Mouse (Mus musculus): ENCODE results near the gene Cgrrf1. TPM values are rescaled to one million over a fixed set of nuclear protein-coding genes. Genes with fewer than 3 reads are reported as not detected.

The Cgrrf1 gene
- polyA plus RNA-seq, 1 experiment from 2014 or later: 20.2 TPM

DNA sequence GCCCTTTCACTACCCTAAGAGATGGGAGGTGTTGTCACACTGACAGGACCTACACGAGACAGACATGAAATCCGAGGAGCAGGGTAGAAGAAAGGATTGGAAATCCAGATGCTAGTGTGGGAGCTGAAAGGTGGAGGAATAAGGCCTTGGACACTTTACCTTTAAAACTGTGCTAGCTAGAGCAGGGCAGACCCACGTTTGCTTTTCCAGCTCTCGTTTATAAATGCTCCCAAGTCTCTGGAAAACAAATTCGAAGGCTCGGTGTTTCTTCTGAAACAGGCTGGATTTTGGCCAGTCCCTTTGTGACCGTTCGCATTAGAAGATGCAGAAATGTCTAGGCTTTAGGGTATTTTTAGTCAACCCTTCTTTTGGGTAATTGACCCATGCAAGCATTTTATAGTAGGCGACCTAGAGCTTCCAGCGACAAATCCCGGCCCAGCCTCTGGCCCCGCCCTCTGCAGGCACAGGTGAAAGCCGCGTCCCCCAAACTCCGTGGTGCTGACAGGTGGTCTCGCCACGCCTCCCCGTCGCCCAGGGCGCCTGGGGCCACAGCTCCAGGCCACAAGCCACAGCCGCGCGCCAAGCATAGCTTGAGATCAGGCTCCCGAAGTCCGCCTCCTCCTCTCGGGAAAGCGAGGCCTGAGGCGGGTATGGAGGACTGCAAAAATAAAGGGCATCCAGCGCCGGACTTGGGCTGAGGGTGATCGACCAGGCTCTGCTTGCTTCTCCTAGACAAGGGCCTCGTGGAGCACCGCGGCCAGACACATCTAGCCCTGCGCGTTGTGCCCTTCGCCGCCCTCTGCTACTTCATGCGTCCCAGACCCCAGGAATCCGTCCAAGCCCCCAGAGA lies 49.9 kb downstream of the Cgrrf1 start:
- Histone ChIP-seq H3K27me3 (replicated peaks) (peaks cover 13% of the 10 kb centered on the region), H3K4me1 (peaks cover 33% of the 10 kb centered on the region), H3K9ac (replicated peaks) (peak overlapping the region; percentile 69), H3K4me2 (peak overlapping the region; percentile 94), H3K9me3 (replicated peaks) (no peaks in the 10 kb centered on the region), H3K36me3 (no peaks in the 10 kb centered on the region), H3K27ac (replicated peaks) (peak overlapping the region; percentile 82), H3K4me3 (replicated peaks) (peak overlapping the region; percentile 67)
- 5% methylated on average over 40 of the region's 40 CpGs for WGBS
- ATAC-seq (ENCODE audit: low FRiP score): no peak; the same call in 1 of the 2 replicates

DNA sequence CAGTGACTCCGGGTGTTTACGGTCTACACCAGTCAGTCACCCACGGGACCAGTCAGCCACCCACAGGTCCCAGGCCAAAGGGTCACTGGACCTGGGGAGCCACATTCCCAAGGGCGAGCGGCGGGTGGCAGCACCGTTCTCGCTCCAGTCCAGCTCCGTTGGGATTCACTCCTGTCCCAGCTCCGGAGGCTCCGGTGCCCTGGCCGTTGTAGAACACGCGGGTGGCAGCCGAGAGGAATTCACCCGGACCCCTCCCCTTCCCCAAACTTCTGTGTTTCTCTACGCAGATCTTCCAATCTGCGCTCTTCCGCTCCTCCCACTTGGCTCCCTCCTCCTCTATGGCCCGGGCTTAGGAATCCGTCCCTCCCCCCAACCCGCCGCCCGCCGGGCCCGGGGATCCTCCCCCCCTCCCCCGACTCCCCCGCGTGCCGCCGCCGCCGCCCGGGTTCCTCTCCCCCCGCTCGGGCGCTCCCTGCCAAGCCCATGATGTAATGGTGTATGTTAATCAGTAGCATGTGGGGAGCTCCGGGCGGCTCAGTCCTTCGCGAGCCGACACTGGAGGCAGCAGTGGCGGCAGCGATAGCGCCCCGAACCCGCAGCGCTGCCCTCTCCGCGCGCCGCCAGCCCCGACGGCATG lies 50.6 kb downstream of the Cgrrf1 start, which contains the start of gene Samd4:
Gene Samd4 (plus strand): TSS at position 424 of the 637 bp plus-strand sequence.
- under 1% methylated on average over 53 of the region's 54 CpGs for WGBS
- H3K36me3 ChIP-seq: no peaks in the 10 kb centered on the region

DNA sequence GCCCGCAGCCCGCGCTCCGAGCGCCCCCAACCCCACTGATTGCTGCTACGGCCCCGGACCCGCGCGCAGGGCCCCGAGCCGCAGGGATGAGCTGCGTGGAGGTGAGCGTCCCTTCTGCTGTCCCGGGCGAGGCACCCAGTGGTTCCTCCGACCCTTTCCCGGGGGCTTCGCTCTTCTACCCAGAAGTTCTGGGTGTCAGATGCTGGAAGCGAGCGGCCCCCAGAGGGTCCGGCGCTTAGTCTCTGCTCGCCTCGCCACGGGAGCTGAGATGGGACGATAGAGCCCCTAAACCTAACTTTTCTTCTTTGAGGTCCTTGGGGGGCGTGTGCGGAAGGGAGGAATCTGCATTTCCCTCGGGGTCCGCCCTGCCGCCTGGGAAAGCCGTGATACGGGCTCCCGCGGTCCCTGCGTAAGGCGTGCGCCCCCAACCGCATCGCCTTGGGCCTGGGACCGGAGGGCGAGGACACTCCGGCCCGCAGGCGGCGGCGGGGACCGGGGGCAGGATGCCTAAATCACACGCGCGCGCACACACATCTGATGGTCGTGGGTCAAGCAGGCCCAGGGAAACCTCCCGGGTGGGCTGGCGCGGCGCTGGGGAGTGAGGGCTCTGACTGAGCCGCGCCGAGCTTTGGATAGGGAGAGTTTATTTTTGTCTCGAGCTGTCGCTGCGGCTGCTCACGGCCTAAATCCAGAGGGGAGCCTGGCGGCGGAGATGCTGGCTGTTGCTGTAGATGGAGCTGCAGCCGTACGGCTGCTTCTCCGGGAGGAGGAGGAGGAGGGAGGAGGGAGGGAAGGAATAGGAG lies 51.3 kb downstream of the Cgrrf1 start:
- Histone ChIP-seq H3K4me1 (peaks cover 33% of the 10 kb centered on the region), H3K27me3 (replicated peaks) (peaks cover 13% of the 10 kb centered on the region), H3K9ac (replicated peaks) (peak overlapping the region; percentile 69), H3K4me3 (replicated peaks) (peak overlapping the region; percentile 67), H3K4me2 (peak overlapping the region; percentile 94), H3K9me3 (replicated peaks) (no peaks in the 10 kb centered on the region), H3K27ac (replicated peaks) (peak overlapping the region; percentile 82), H3K36me3 (no peaks in the 10 kb centered on the region)
- under 1% methylated on average over 67 of the region's 70 CpGs for WGBS
- peak; percentile 40 for ATAC-seq (ENCODE audit: low FRiP score)

More for the DNA sequence above, 50.6 kb downstream of the Cgrrf1 start, which contains the start of gene Samd4:
- Histone ChIP-seq H3K9me3 (replicated peaks) (no peaks in the 10 kb centered on the region), H3K4me1 (peaks cover 33% of the 10 kb centered on the region), H3K4me2 (peak within 1 kb of the TSS; percentile 94), H3K27me3 (replicated peaks) (peaks cover 13% of the 10 kb centered on the region), H3K27ac (replicated peaks) (peak within 1 kb of the TSS; percentile 82), H3K9ac (replicated peaks) (peak within 1 kb of the TSS; percentile 69), H3K4me3 (replicated peaks) (peak within 1 kb of the TSS; percentile 67)
- peak; percentile 60 for ATAC-seq (ENCODE audit: low FRiP score)

DNA sequence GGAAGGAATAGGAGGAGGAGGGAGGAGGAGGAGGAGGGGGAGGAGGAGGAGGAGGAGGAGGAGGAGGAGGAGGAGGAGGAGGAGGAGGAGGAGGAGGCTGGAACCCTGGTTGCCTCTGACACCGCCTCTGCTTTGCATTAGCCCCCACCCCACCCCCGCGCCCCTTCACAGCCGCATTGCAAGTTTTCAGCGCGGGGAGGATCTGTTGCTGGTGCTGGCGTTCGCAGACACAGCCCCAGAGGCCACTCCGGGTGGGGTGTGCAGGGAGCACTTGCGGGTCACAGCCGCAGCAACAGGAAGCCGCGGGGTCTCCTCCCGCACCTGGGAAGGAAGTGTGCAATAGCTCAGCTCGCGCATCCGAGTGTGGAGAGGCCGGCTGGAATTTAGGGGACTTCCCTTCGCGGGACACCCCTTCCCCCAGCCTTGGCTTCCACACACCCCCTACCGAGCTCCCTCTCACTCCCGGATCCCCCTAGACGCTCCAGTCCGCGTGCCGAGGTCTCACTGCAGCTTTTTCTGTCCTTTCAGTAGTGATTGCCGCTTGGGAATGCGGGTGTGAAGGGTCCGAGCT lies 52.0 kb downstream of the Cgrrf1 start:
- WGBS: 0% methylated on average over 29 of the region's 29 CpGs
- peak; percentile 12 for ATAC-seq (ENCODE audit: low FRiP score)
- Histone ChIP-seq H3K9me3 (replicated peaks) (no peaks in the 10 kb centered on the region), H3K4me3 (replicated peaks) (peak overlapping the region; percentile 67), H3K4me2 (peak overlapping the region; percentile 94), H3K27me3 (replicated peaks) (peaks cover 13% of the 10 kb centered on the region), H3K4me1 (peaks cover 33% of the 10 kb centered on the region), H3K27ac (replicated peaks) (peak overlapping the region; percentile 85), H3K36me3 (no peaks in the 10 kb centered on the region), H3K9ac (replicated peaks) (peak overlapping the region; percentile 67)

DNA sequence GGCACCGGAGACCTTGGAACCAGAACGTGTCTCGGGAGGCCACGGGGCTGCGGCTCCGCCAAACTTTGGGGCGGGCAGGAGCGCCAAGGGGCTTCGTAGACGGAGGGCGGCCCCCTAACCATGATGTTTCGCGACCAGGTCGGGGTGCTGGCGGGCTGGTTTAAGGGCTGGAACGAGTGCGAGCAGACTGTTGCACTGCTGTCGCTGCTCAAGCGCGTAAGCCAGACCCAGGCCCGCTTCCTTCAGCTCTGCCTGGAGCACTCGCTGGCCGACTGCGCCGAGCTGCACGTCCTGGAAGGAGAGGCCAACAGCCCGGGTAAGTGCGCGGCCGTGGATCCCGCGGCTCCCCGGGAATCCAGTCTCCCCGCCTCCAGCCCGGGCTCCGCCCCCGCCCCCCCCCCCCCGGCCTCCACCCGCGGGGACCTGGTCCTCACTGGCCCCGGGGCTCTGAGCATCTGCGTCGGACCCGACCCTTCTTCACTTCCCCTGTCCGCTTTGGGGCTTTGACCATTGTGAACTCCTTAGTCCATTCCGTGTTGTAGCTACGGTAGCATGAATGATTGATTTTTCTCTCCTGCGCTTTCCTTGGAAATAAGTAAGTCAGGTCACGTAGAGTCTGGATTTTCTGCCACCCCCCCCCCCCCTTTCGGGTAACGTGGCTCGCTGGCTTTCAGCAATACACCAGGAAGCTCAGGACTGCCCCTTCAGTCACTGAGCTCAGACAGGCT lies 52.9 kb downstream of the Cgrrf1 start:
- Histone ChIP-seq H3K27me3 (replicated peaks) (peaks cover 9% of the 10 kb centered on the region), H3K4me3 (replicated peaks) (peak overlapping the region; percentile 67), H3K36me3 (no peaks in the 10 kb centered on the region), H3K9ac (replicated peaks) (peak overlapping the region; percentile 67), H3K4me1 (peaks cover 33% of the 10 kb centered on the region), H3K4me2 (peak overlapping the region; percentile 94), H3K9me3 (replicated peaks) (no peaks in the 10 kb centered on the region), H3K27ac (replicated peaks) (peak overlapping the region; percentile 85)
- WGBS: under 1% methylated on average over 47 of the region's 52 CpGs
- ATAC-seq (ENCODE audit: low FRiP score): peak; percentile 65

DNA sequence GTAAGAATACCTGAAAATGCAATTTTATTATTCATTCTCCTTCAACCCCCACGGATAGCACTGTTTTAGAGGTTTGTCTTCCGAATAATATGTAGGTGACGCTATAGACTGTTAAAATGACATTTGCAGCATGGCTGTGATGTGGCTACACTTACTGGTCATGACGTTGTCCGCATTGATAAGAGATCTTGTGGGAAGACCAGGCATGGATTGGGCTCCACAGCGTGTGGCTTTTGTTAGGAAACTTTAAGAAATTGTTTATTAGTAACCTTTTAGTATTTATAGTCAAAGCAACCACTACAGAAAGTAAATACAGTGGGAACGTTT lies 53.5 kb downstream of the Cgrrf1 start:
- H3K27ac ChIP-seq (replicated peaks): peak overlapping the region; percentile 85
- 2% methylated on average over 7 of the region's 7 CpGs for WGBS
- H3K4me1 ChIP-seq: peaks cover 33% of the 10 kb centered on the region
- H3K36me3 ChIP-seq: no peaks in the 10 kb centered on the region
- peak; percentile 34 for ATAC-seq (ENCODE audit: low FRiP score)
- H3K9ac ChIP-seq (replicated peaks): peak overlapping the region; percentile 67
- H3K9me3 ChIP-seq (replicated peaks): no peaks in the 10 kb centered on the region
- H3K4me2 ChIP-seq: peak overlapping the region; percentile 94
- peak overlapping the region; percentile 67 for H3K4me3 ChIP-seq (replicated peaks)
- peaks cover 9% of the 10 kb centered on the region for H3K27me3 ChIP-seq (replicated peaks)

DNA sequence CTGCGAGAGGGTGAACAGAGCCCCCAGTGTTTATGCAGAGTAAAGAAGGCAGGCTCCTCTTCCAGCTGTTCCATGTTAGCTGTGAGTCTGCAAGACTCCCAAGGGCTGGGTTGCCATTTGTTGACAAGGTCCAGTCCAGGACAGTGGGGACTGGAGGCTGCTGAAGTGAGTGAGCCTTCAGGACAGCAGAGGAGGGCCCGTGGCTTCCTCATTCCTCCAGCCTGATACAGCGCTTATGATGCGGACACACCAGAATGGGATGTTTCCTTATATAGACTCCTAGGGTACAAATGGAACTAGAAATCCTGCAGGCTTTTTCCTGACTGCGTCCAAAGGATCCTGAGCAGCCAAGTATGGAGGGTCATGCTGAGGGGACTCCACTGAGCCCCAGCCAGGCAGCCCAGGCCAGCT lies 54.0 kb downstream of the Cgrrf1 start:
- peak overlapping the region; percentile 67 for H3K4me3 ChIP-seq (replicated peaks)
- no peaks in the 10 kb centered on the region for H3K36me3 ChIP-seq
- H3K27ac ChIP-seq (replicated peaks): peak overlapping the region; percentile 85
- peak overlapping the region; percentile 67; the same call in 1 of the 2 replicates for H3K9ac ChIP-seq (replicated peaks)
- peaks cover 33% of the 10 kb centered on the region for H3K4me1 ChIP-seq
- H3K4me2 ChIP-seq: peak overlapping the region; percentile 94
- no peak for ATAC-seq (ENCODE audit: low FRiP score)
- H3K27me3 ChIP-seq (replicated peaks): peaks cover 9% of the 10 kb centered on the region
- H3K9me3 ChIP-seq (replicated peaks): no peaks in the 10 kb centered on the region
- WGBS: 30% methylated on average over 5 of the region's 5 CpGs

DNA sequence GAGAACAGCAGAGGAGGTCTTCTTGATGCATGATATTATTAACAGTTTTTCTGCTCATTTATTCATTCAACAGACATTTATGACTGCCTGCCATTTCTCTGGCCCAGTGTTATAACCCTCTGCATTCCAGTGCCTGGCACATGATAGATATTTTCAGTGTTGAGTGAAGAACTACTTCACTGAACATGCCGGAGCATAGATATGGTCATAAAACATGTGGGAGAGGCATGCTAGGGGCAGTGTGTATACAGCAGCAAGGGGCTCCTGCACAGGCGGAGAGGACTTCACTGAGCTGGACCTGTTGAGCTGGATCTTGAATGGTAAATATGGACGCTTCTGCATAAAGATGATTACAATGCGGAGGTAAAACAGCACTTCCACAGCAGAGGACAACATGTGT lies 57.2 kb downstream of the Cgrrf1 start:
- H3K9ac ChIP-seq (replicated peaks): no peak overlapping the region
- no peak for ATAC-seq (ENCODE audit: low FRiP score)
- H3K4me3 ChIP-seq (replicated peaks): no peak overlapping the region
- no peaks in the 10 kb centered on the region for H3K9me3 ChIP-seq (replicated peaks)
- H3K4me1 ChIP-seq: peaks cover 14% of the 10 kb centered on the region
- no peak overlapping the region for H3K27ac ChIP-seq (replicated peaks)
- no peaks in the 10 kb centered on the region for H3K27me3 ChIP-seq (replicated peaks)
- no peaks in the 10 kb centered on the region for H3K36me3 ChIP-seq
- H3K4me2 ChIP-seq: no peak overlapping the region
- 84% methylated on average over 4 of the region's 4 CpGs for WGBS

DNA sequence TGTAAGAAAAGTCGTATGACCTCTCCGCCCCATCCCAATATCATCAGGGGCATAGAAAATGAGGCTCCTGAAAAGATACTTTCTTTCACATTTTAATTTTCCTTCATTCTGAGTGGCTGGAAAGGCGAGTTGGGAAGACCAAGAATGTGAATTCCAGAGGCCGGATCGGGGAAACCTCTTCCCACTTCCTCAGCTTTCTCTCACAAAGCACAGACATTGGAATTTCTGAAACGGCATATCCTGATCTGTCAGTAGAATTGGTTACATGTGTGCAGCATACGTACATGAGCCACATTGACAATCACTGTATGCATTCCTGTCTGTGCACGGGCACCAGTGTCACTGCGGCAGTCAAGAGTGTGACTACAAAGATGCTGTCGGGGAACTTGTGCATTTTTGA lies 62.0 kb downstream of the Cgrrf1 start:
- Histone ChIP-seq H3K4me2 (no peak overlapping the region), H3K4me3 (replicated peaks) (no peak overlapping the region), H3K27me3 (replicated peaks) (no peaks in the 10 kb centered on the region), H3K36me3 (no peaks in the 10 kb centered on the region), H3K4me1 (no peaks in the 10 kb centered on the region), H3K27ac (replicated peaks) (no peak overlapping the region), H3K9ac (replicated peaks) (no peak overlapping the region), H3K9me3 (replicated peaks) (no peaks in the 10 kb centered on the region)
- 93% methylated on average over 10 of the region's 10 CpGs for WGBS
- no peak for ATAC-seq (ENCODE audit: low FRiP score)

DNA sequence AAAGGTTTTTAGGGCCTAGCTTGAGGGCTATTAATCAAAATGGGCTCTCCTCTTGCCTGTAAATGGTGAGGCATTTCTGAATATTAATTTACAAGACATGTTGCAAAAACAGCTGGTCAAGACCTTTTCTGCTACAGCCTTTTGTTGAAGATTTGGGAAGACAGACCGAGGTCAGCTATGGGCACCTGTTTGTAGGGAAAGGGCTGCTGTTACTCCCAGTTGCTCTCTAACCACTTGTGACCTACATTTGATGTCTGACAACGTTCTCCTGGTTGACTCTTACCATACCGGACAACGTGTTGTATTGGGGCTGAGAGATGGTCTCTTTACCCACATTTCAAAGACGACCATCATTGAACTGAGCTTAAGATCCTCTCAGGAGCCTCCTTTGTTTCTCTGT lies 66.0 kb downstream of the Cgrrf1 start:
- Histone ChIP-seq H3K9ac (replicated peaks) (no peak overlapping the region), H3K36me3 (no peaks in the 10 kb centered on the region), H3K4me2 (no peak overlapping the region), H3K9me3 (replicated peaks) (no peaks in the 10 kb centered on the region), H3K4me1 (no peaks in the 10 kb centered on the region), H3K4me3 (replicated peaks) (no peak overlapping the region), H3K27ac (replicated peaks) (no peak overlapping the region), H3K27me3 (replicated peaks) (no peaks in the 10 kb centered on the region)
- no peak for ATAC-seq (ENCODE audit: low FRiP score)
- 89% methylated on average over 5 of the region's 5 CpGs for WGBS

DNA sequence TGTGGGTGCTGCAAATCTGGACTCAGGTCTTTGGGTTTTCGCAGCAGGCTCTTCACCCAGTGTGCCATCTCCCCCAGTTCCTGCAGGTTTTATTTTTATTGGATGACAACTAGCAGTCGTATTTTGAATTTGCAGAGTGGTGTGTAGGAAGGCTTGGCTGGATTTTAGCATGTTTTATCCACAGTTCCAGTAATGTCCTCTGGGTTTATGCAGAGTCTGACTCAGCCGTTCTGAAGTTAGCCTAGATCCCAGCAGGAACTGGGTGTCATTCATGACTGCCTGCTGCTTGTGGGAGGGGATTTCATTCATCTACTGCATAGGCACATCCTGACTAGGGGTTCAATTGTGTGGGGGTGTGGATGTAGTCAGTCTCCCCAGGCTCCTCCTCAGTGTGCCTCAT lies 66.7 kb downstream of the Cgrrf1 start:
- 55% methylated on average over 3 of the region's 3 CpGs for WGBS

More for the DNA sequence above, 66.7 kb downstream of the Cgrrf1 start:
- H3K9me3 ChIP-seq (replicated peaks): no peaks in the 10 kb centered on the region
- H3K4me1 ChIP-seq: no peaks in the 10 kb centered on the region
- no peaks in the 10 kb centered on the region for H3K27me3 ChIP-seq (replicated peaks)
- H3K36me3 ChIP-seq: no peaks in the 10 kb centered on the region
- ATAC-seq (ENCODE audit: low FRiP score): no peak
- no peak overlapping the region for H3K4me2 ChIP-seq
- H3K27ac ChIP-seq (replicated peaks): no peak overlapping the region
- H3K4me3 ChIP-seq (replicated peaks): no peak overlapping the region
- H3K9ac ChIP-seq (replicated peaks): no peak overlapping the region
